Mouse (Mus musculus): Measurements from ENCODE around the gene BC029722.
"Not testable (repeated sequence)": the region's sequence is repeated elsewhere in the genome, so short reads cannot be mapped to it uniquely, and the experiment has no call there.

Gene BC029722

DNA sequence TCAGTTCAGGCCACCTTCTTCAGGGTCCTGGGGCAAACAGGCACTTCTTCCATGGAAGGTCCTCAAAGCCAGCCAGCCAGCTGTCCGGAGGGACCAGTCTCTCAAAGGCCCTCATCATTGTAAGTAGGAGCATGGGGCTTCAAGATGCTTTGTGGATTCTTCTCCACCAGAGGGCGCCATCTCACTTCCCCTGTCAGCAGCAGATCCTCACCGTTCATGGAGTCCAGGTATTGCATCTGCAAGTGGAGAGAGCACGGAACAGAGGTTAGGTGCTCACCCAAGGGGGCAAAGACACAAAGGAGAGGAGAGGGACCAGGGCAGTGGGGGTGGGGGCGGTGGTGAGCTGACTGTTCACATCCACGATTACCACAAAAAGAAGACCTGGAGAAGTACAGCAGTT is 29.1 kb upstream of the BC029722 start:
- TF ChIP-seq POU5F1 (IDR thresholded peaks at IDR 0.05; ENCODE audit: borderline replicate concordance, low read length) (no peak), CTCF (conservative IDR thresholded peaks at IDR 0.05; ENCODE audit: low read length) (peak; percentile 76)
- Histone ChIP-seq H3K4me3 (replicated peaks; ENCODE audit: low read length) (no peak overlapping the region), H3K36me3 (ENCODE audit: insufficient read depth, low read length) (peaks cover 79% of the 10 kb centered on the region), H3K27me3 (ENCODE audit: insufficient read depth, low read length) (no peaks in the 10 kb centered on the region), H3K9me3 (ENCODE audit: low read length) (no peaks in the 10 kb centered on the region), H3K4me1 (replicated peaks; ENCODE audit: low read depth, low read length) (peaks cover 27% of the 10 kb centered on the region)

DNA sequence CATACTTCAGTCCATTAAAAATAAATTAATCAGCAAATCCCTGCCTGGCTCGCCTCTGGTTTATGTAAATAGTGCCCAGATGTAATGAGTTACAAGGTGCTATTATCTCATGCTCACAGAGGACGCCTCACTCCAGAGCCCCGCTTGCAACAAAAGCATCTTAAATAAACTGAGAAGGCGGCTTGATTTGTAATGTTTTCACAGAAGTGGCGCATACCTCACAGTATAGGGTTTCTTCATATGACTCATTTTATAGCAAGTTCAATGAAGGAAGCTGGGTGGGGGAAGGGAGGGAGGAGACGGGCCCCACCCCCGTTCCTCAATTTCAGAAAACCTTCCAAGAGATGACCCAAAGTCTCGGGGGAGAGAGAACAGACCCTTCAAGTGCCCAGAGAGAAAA is 27.7 kb upstream of the BC029722 start:
- TF ChIP-seq NANOG (IDR thresholded peaks at IDR 0.05; ENCODE audit: borderline replicate concordance, low read length) (no peak), POU5F1 (IDR thresholded peaks at IDR 0.05; ENCODE audit: borderline replicate concordance, low read length) (no peak), CTCF (conservative IDR thresholded peaks at IDR 0.05; ENCODE audit: low read length) (no peak)
- H3K36me3 ChIP-seq (ENCODE audit: insufficient read depth, low read length) = peaks cover 66% of the 10 kb centered on the region
- H3K27me3 ChIP-seq (ENCODE audit: insufficient read depth, low read length) = no peaks in the 10 kb centered on the region
- H3K4me1 ChIP-seq (replicated peaks; ENCODE audit: low read depth, low read length) = peaks cover 17% of the 10 kb centered on the region
- no peak overlapping the region for H3K4me3 ChIP-seq (replicated peaks; ENCODE audit: low read length)
- H3K9me3 ChIP-seq (ENCODE audit: low read length) = no peaks in the 10 kb centered on the region

DNA sequence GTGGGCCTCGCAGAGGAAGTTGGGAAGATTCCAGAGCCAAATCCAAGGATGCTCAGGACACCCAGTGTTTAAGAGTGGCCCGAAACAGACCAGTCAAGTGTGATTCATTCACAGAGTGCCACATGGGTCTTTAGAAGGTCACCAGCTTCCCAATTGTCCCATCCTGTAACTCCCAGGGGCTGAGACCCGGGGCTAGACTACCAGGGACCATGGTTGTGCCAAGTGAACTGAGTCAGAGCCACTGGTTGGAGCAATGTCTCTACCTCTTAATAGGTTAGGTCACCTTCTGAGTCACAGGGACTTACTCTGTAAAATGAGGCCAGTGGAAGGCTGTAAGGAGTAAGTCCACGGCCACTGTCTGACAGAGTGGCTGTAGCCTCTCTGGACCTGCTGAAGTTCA is 19.7 kb upstream of the BC029722 start:
- Histone ChIP-seq H3K9me3 (ENCODE audit: low read length) (no peaks in the 10 kb centered on the region), H3K4me3 (replicated peaks; ENCODE audit: low read length) (no peak overlapping the region), H3K4me1 (replicated peaks; ENCODE audit: low read depth, low read length) (peaks cover 35% of the 10 kb centered on the region), H3K36me3 (ENCODE audit: insufficient read depth, low read length) (no peaks in the 10 kb centered on the region), H3K27me3 (ENCODE audit: insufficient read depth, low read length) (peaks cover 19% of the 10 kb centered on the region)
- TF ChIP-seq NANOG (IDR thresholded peaks at IDR 0.05; ENCODE audit: borderline replicate concordance, low read length) (no peak), CTCF (conservative IDR thresholded peaks at IDR 0.05; ENCODE audit: low read length) (no peak), POU5F1 (IDR thresholded peaks at IDR 0.05; ENCODE audit: borderline replicate concordance, low read length) (no peak)

DNA sequence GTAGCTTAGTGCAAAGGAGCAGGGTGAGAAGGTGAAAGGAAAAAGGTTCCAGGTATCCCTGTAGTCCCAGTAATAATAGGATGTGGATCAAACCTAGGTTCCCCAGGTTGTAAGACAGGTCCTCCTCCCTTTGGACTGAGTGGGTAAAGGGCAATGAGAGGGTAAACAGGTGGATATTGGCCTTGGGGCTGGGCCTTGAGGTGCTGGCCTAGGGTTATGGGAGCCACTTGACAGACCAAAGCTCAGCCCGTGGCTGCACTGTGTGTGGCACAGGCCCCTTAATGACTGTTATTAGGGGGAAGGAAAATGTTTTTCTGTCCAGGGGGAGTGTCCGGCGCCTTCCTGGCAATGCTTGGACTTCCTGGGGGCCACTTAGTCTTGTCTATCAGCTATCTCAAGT is 18.7 kb upstream of the BC029722 start:
- no peak for TF ChIP-seq POU5F1 (IDR thresholded peaks at IDR 0.05; ENCODE audit: borderline replicate concordance, low read length)
- no peak for TF ChIP-seq NANOG (IDR thresholded peaks at IDR 0.05; ENCODE audit: borderline replicate concordance, low read length)
- no peak for TF ChIP-seq CTCF (conservative IDR thresholded peaks at IDR 0.05; ENCODE audit: low read length)
- no peaks in the 10 kb centered on the region for H3K9me3 ChIP-seq (ENCODE audit: low read length)
- H3K4me1 ChIP-seq (replicated peaks; ENCODE audit: low read depth, low read length) = peaks cover 40% of the 10 kb centered on the region
- H3K27me3 ChIP-seq (ENCODE audit: insufficient read depth, low read length) = peaks cover 20% of the 10 kb centered on the region
- no peaks in the 10 kb centered on the region for H3K36me3 ChIP-seq (ENCODE audit: insufficient read depth, low read length)
- no peak overlapping the region for H3K4me3 ChIP-seq (replicated peaks; ENCODE audit: low read length)

DNA sequence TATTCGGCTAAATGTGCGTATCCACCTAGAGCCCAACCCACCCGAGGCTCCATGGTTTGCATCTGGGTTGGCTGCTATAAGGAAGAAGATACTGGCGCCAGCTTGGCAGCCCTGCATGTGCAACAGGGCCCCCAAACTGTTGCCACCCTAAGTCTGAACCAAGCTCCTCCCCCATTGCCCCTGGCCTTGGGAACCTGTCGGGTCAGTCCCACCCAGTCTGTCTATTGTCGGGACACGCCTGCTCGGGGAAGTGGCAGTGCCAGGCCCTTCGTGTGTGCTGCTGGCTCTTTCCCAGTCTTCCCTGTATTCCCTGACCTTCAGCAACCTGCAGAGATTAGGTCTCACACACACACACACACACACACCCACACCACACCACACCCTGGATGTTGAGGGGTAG is 15.5 kb upstream of the BC029722 start, which contains the start of gene Fam83c:
Gene Fam83c (minus strand): TSS at position 123 of the 400 bp plus-strand sequence.
- no peak for TF ChIP-seq NANOG (IDR thresholded peaks at IDR 0.05; ENCODE audit: borderline replicate concordance, low read length)
- TF ChIP-seq CTCF (conservative IDR thresholded peaks at IDR 0.05; ENCODE audit: low read length) = no peak
- no peak for TF ChIP-seq POU5F1 (IDR thresholded peaks at IDR 0.05; ENCODE audit: borderline replicate concordance, low read length)

DNA sequence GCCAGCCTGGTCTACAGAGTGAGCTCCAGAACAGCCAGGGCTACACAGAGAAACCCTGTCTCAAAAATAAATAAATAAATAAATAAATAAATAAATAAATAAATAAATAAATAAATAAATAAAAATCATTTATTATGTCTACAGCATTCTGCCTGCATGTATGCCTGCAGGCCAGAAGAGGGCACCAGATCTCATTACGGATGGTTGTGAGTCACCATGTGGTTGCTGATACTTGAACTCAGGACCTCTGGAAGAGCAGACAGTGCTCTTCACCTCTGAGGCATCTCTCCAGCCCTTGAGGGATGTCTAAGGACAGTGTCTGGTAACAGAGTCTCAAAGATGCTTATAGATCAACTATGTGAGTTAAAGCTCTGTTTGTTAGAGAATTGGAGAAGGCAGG is 12.9 kb upstream of the BC029722 start:
- peaks cover 46% of the 10 kb centered on the region for H3K4me1 ChIP-seq (replicated peaks; ENCODE audit: low read depth, low read length)
- not testable (repeated sequence) for H3K9me3 ChIP-seq (ENCODE audit: low read length); H3K4me3 ChIP-seq (replicated peaks; ENCODE audit: low read length); H3K36me3 ChIP-seq (ENCODE audit: insufficient read depth, low read length)
- H3K27me3 ChIP-seq (ENCODE audit: insufficient read depth, low read length) = peaks cover 15% of the 10 kb centered on the region
- TF ChIP-seq CTCF (conservative IDR thresholded peaks at IDR 0.05; ENCODE audit: low read length) = peak; percentile 51

More for the DNA sequence above, 15.5 kb upstream of the BC029722 start, which contains the start of gene Fam83c:
- peaks cover 18% of the 10 kb centered on the region for H3K27me3 ChIP-seq (ENCODE audit: insufficient read depth, low read length)
- H3K9me3 ChIP-seq (ENCODE audit: low read length) = no peaks in the 10 kb centered on the region
- peaks cover 42% of the 10 kb centered on the region for H3K4me1 ChIP-seq (replicated peaks; ENCODE audit: low read depth, low read length)
- H3K36me3 ChIP-seq (ENCODE audit: insufficient read depth, low read length) = no peaks in the 10 kb centered on the region
- H3K4me3 ChIP-seq (replicated peaks; ENCODE audit: low read length) = peak within 1 kb of the TSS; percentile 62

DNA sequence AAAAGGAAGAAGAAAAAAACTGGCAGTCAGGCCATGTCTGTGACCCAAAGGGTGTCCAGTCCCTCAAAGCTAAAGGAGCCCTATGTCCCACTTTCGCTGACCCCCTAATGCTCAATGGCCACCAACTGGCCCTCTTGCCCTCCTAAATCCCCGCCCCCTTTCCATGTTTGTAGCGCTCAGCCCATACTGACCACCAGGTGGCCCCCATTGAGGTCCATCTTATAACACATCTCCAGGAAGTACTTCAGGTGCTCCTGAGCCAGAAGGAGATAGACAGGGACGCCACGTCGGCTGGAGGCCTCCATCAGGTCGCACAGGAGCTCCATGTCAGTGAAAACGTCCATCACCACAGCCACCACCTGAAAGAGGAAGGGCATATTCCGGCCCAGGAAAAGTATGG is 12.1 kb upstream of the BC029722 start:
- TF ChIP-seq NANOG (IDR thresholded peaks at IDR 0.05; ENCODE audit: borderline replicate concordance, low read length) (no peak), CTCF (conservative IDR thresholded peaks at IDR 0.05; ENCODE audit: low read length) (peak; percentile 31)
- peaks cover 15% of the 10 kb centered on the region for H3K27me3 ChIP-seq (ENCODE audit: insufficient read depth, low read length)
- H3K36me3 ChIP-seq (ENCODE audit: insufficient read depth, low read length) = no peaks in the 10 kb centered on the region
- no peak overlapping the region for H3K4me3 ChIP-seq (replicated peaks; ENCODE audit: low read length)
- peaks cover 40% of the 10 kb centered on the region for H3K4me1 ChIP-seq (replicated peaks; ENCODE audit: low read depth, low read length)
- H3K9me3 ChIP-seq (ENCODE audit: low read length) = no peaks in the 10 kb centered on the region

DNA sequence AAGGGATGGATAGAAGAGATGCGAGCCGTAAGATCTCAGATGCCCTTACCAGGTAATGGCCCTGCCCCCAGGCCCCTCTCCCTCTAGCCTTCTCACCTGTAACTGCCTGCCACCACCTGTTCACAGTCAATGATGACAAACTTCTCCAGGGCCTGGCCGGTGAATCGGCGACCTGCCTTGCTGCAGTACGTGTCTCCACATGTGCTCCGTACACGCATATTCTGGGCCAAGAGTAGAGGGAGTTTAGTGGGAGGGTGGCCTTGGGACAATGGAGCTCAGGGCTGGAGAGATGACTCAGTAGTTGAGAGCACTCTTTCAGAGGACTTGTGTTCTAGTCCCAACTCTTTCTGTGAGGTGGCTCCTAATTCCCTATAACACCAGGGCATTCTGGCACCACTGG is 11.6 kb upstream of the BC029722 start:
- Histone ChIP-seq H3K9me3 (ENCODE audit: low read length) (no peaks in the 10 kb centered on the region), H3K4me1 (replicated peaks; ENCODE audit: low read depth, low read length) (peaks cover 36% of the 10 kb centered on the region), H3K36me3 (ENCODE audit: insufficient read depth, low read length) (no peaks in the 10 kb centered on the region), H3K27me3 (ENCODE audit: insufficient read depth, low read length) (peaks cover 15% of the 10 kb centered on the region), H3K4me3 (replicated peaks; ENCODE audit: low read length) (no peak overlapping the region)
- TF ChIP-seq CTCF (conservative IDR thresholded peaks at IDR 0.05; ENCODE audit: low read length) = no peak
- TF ChIP-seq POU5F1 (IDR thresholded peaks at IDR 0.05; ENCODE audit: borderline replicate concordance, low read length) = no peak
- no peak for TF ChIP-seq NANOG (IDR thresholded peaks at IDR 0.05; ENCODE audit: borderline replicate concordance, low read length)

DNA sequence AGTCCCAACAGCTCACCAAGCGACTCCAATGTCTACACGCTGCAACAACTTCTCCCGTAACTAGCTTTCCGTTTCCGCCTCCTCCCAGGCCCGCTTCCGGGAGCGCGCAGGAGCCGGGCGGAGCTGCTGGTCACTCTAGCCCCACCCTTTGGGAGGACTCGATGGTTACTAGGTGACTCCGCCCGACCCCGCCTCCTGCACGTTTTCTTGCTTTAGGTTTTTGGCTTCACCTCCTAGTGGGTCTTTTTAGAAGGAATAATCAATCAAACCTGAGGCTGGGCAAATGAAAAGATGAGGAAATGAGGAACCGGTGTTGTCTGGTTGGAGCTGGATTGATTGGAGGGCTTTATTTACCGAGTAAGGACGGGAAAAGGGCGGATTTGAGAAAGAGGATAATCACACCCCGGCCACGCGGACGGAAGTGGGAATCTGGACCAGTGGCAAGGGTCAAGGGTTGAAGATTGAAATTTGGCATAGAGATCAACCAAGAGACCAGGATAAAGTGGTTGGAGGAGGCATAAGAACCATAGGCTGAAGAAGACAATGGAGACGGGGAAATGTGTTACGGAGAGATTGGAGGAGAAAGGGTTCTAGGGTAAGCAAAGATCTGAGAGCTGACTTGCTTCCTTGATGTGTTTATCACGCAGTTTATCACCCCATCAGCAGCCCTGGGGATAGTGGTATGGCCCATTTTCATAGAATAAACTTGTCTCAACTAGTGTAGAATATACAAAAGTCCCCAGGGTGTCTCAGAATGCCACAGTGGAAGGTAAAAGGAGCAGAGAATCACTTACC is 7.6 kb upstream of the BC029722 start, which contains the start of gene Eif6:
Gene Eif6 (minus strand): TSS at position 296 of the 795 bp plus-strand sequence.
- H3K27me3 ChIP-seq (ENCODE audit: insufficient read depth, low read length) = no peaks in the 10 kb centered on the region
- H3K4me1 ChIP-seq (replicated peaks; ENCODE audit: low read depth, low read length) = peaks cover 43% of the 10 kb centered on the region
- TF ChIP-seq POU5F1 (IDR thresholded peaks at IDR 0.05; ENCODE audit: borderline replicate concordance, low read length) (no peak), CTCF (conservative IDR thresholded peaks at IDR 0.05; ENCODE audit: low read length) (no peak), NANOG (IDR thresholded peaks at IDR 0.05; ENCODE audit: borderline replicate concordance, low read length) (no peak)
- peaks cover 30% of the 10 kb centered on the region for H3K36me3 ChIP-seq (ENCODE audit: insufficient read depth, low read length)
- H3K4me3 ChIP-seq (replicated peaks; ENCODE audit: low read length) = peak within 1 kb of the TSS; percentile 95
- H3K9me3 ChIP-seq (ENCODE audit: low read length) = no peaks in the 10 kb centered on the region

Measured in E14TG2a.4 (cell line).